Mouse (Mus musculus) embryonic facial prominence, embryonic 13.5 days (tissue): Measurements from ENCODE around the gene Olfr199. TPM values are rescaled to one million over a fixed set of nuclear protein-coding genes. Genes with fewer than 3 reads are reported as not detected.
"Not testable (repeated sequence)": the region's sequence is repeated elsewhere in the genome, so short reads cannot be mapped to it uniquely, and the experiment has no call there.

Experiments
- ATAC-seq: fragments of 200-750 bp; cut with Nextera tagmentation; 2 replicates; pipeline ENCODE4 v1.8.0; 2017; ENCODE audit warnings: low read depth; ENCODE audit not compliant: insufficient number of reproducible peaks, insufficient read depth, low FRiP score, low TSS enrichment
- H3K27ac ChIP-seq: fragments of 300-500 bp; sonication (generic); 2 replicates; pipeline ENCODE4 v1.5.1; 2015; ENCODE audit warnings: moderate library complexity, mild to moderate bottlenecking, inconsistent platforms
- H3K27me3 ChIP-seq: fragments of 300-500 bp; sonication (generic); 2 replicates; pipeline ENCODE4 v1.6.1; 2015; ENCODE audit warnings: mild to moderate bottlenecking, inconsistent platforms
- H3K36me3 ChIP-seq: fragments of 300-500 bp; sonication (generic); 2 replicates; pipeline ENCODE4 v1.6.1; 2015; ENCODE audit warnings: mild to moderate bottlenecking, inconsistent platforms
- H3K4me1 ChIP-seq: fragments of 300-500 bp; sonication (generic); 2 replicates; pipeline ENCODE4 v1.6.1; 2015; ENCODE audit warnings: inconsistent platforms
- H3K4me2 ChIP-seq: fragments of 300-500 bp; sonication (generic); 2 replicates; pipeline ENCODE4 v1.6.1; 2015; ENCODE audit warnings: moderate library complexity, mild to moderate bottlenecking, inconsistent platforms
- H3K4me3 ChIP-seq: fragments of 300-500 bp; sonication (generic); 2 replicates; pipeline ENCODE4 v1.5.1; 2015; ENCODE audit warnings: mild to moderate bottlenecking, inconsistent platforms
- H3K9ac ChIP-seq: fragments of 300-500 bp; sonication (generic); 2 replicates; pipeline ENCODE4 v1.6.1; 2015; ENCODE audit warnings: mild to moderate bottlenecking, inconsistent platforms
- H3K9me3 ChIP-seq: fragments of 300-500 bp; sonication (generic); 2 replicates; pipeline ENCODE4 v1.6.1; 2016; ENCODE audit warnings: inconsistent platforms
- WGBS: fragments of 180-500 bp; shearing (Covaris S2); methylation state at CpG from one replicate; pipeline ENCODE4 v1.1.7; 2015; ENCODE audit warnings: mixed read lengths; 5-methylcytosine and 5-hydroxymethylcytosine counted together
- polyA plus RNA-seq: library from polyadenylated mRNA; unstranded; fragments of >200 nt; fragmentation: Nextera tagmentation; extraction: Ambion mirVana; gene quantifications from 2 replicates; pipeline ENCODE4 v1.2.1, GENCODE M21; 2015

Gene Olfr199
- not detected in 2 replicates for polyA plus RNA-seq

DNA sequence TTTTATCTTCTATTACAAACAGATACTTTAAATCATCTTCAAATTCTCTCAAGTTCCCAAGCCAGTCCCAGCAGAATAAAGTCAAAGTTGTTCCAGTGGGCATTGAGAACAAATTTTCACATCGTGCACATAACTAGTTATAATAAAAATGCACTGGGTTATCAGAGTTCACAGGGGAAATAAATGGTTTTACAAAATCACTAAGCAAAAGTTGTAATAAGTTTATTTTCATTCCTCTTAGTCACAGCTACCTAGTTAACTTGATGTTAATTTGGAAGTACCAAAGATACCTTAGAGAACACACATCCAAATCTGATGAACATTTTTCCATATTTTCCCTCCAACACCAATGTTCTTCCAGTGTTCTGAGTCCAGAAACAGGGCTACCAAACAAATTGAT is at the start of gene Olfr199:
Olfr199 (minus strand) TSS at position 101 of the 400 bp plus-strand sequence.
- H3K4me1 ChIP-seq, H3K27ac ChIP-seq, H3K9ac ChIP-seq, H3K9me3 ChIP-seq, H3K4me3 ChIP-seq, H3K36me3 ChIP-seq, H3K27me3 ChIP-seq, ATAC-seq, H3K4me2 ChIP-seq: not testable (repeated sequence)
- 76% methylated on average over 1 of the region's 1 CpGs for WGBS

DNA sequence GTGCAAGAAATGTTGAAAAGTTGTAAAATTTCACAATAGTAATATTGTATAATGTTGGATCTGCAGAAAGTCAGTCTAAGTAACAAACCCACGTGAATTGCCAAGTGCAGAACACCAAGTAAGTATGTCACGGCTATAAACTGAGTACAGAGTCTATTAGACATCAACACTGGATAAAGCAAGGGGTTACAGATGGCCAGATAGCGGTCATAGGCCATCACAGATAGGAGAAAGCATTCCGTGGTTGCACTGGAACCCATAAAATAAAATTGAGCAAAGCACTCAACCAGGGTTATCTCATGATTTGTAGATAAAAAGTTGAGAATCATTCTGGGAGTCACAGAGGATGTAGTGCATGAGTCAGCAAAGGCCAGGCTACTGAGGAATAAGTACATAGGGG is 49.5 kb upstream of the Olfr199 start:
- not testable (repeated sequence) for H3K4me3 ChIP-seq, H3K4me1 ChIP-seq, H3K36me3 ChIP-seq, H3K27me3 ChIP-seq, H3K9ac ChIP-seq, ATAC-seq, H3K27ac ChIP-seq, H3K9me3 ChIP-seq, H3K4me2 ChIP-seq
- 73% methylated on average over 4 of the region's 4 CpGs for WGBS

DNA sequence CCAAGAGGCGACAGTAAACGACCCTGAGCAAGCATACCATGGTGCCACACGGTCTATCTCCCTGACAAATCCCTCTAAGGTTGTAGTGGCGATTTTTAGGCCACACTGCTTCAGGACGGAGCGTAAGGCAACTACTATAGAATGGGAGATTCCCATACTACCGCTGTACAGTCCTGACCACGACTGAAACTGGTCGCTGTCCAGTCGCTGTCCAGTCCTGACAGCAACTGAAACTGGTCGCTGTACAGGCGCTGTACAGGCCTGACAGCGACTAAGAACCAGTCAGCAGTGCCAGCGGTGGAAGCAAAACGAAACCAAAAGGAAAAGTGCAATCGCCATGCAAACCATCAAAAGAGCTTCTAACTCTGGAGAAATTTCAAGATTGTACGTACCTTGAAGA is 30.1 kb upstream of the Olfr199 start:
- no peak overlapping the region for H3K4me3 ChIP-seq
- no peak overlapping the region for H3K4me2 ChIP-seq
- H3K27ac ChIP-seq, result no peak overlapping the region
- no peak overlapping the region for H3K9ac ChIP-seq
- no peak for ATAC-seq
- WGBS, result 86% methylated on average over 17 of the region's 17 CpGs
- no peaks in the 10 kb centered on the region for H3K4me1 ChIP-seq
- no peaks in the 10 kb centered on the region for H3K36me3 ChIP-seq
- no peaks in the 10 kb centered on the region for H3K27me3 ChIP-seq
- H3K9me3 ChIP-seq, result peaks cover 6% of the 10 kb centered on the region; the same call in 1 of the 2 replicates

DNA sequence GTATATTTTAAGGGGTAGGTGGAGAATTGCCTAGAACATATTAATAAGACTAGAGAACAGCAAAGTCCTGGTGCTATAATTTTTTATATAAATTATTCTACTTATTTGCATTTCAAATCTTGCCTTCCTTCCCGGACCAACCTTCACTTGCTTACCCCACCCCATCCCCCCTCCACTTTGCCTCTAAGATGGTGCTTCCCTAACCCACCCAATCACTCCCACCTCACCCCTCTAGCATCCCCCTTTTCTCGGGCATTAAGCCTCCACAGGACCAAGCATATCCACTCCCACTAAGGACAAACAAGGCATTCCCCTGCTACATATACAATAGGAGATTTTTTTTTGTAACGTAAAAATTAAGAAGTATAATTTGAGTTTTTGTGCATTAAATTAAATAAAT is 1.7 kb downstream of the Olfr199 start:
- H3K36me3 ChIP-seq, H3K9me3 ChIP-seq, H3K4me1 ChIP-seq, H3K9ac ChIP-seq, ATAC-seq, H3K27ac ChIP-seq, H3K4me2 ChIP-seq, H3K27me3 ChIP-seq, H3K4me3 ChIP-seq: not testable (repeated sequence)
- WGBS, result 85% methylated on average over 3 of the region's 3 CpGs

DNA sequence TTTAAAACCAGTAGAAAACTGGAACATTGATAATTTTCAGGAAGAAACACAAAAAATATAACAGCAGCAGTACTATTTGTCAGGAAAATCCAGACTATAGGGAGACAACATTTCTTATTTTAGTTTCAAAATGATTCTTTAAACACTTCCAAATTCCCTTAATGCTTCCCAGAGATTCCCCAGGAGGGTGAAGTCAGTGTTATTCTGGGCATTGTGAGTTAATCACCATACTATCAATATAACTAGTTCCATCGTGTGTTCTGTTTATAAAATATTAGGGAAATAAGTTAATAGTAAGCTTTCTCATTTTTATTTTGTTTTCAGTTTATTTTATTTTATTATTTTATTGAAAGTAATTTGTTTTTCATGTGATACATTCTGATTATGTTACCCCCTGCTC is 16.1 kb downstream of the Olfr199 start, which contains the start of gene Olfr198:
Olfr198 (minus strand) TSS at position 101 of the 400 bp plus-strand sequence.
- not testable (repeated sequence) for H3K27ac ChIP-seq, H3K9me3 ChIP-seq, H3K9ac ChIP-seq, H3K36me3 ChIP-seq, H3K4me1 ChIP-seq, ATAC-seq, H3K4me2 ChIP-seq, H3K4me3 ChIP-seq, H3K27me3 ChIP-seq
- WGBS, result 68% methylated on average over 1 of the region's 1 CpGs

DNA sequence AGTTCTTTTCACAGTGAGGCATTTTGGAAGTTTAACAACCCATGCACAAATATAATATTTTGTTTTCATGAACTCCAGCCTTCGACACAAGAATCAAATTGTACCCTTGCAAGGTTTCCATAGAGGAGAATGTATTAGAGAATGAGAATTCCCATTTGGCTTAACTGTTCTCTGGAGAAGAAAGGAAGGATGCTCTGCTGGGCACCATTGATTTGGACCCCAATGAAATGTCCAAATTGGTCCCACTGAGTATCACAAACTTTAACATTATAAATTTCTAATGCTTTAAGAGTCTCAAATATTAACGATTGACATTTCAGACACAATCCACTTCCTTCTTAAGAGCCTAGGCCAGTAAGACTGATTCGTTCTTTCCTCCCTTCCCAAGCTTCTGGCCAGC is 49.2 kb downstream of the Olfr199 start, which contains the start of gene Olfr196:
Olfr196 (minus strand) TSS at position 101 of the 400 bp plus-strand sequence.
- Histone ChIP-seq H3K27ac (no peak within 1 kb of the TSS), H3K9ac (no peak within 1 kb of the TSS), H3K4me1 (no peaks in the 10 kb centered on the region), H3K27me3 (no peaks in the 10 kb centered on the region), H3K4me2 (no peak within 1 kb of the TSS), H3K36me3 (no peaks in the 10 kb centered on the region), H3K4me3 (no peak within 1 kb of the TSS), H3K9me3 (no peaks in the 10 kb centered on the region)
- ATAC-seq, result no peak
- WGBS, result 67% methylated on average over 3 of the region's 3 CpGs

Other genes with a start within 250 kb of the Olfr199 start
- gene Olfr183, start 224.4 kb downstream of the Olfr199 start, polyA plus RNA-seq, result not detected in 2 replicates
- not detected in 2 replicates for gene Olfr186, start 189.5 kb downstream of the Olfr199 start, polyA plus RNA-seq
- gene Olfr187, start 180.0 kb downstream of the Olfr199 start, polyA plus RNA-seq, result not detected in 2 replicates
- not detected in 2 replicates for gene Olfr190, start 141.8 kb downstream of the Olfr199 start, polyA plus RNA-seq
- not detected in 2 replicates for gene Olfr191, start 129.9 kb downstream of the Olfr199 start, polyA plus RNA-seq
- gene Olfr193, start 107.9 kb downstream of the Olfr199 start, polyA plus RNA-seq, result not detected in 2 replicates
- not detected in 2 replicates for gene Olfr194, start 98.7 kb downstream of the Olfr199 start, polyA plus RNA-seq
- gene Olfr195, start 72.7 kb downstream of the Olfr199 start, polyA plus RNA-seq, result not detected in 2 replicates
- not detected in 2 replicates for gene Olfr196, start 49.3 kb downstream of the Olfr199 start, polyA plus RNA-seq
- gene Olfr198, start 16.2 kb downstream of the Olfr199 start, polyA plus RNA-seq, result not detected in 2 replicates
- gene Olfr201, start 52.9 kb upstream of the Olfr199 start, polyA plus RNA-seq, result not detected in 2 replicates
- 0.39 TPM in 1 of 2 replicates, not detected in the other for gene Olfr202, start 67.0 kb upstream of the Olfr199 start, polyA plus RNA-seq
- gene Olfr203, start 79.1 kb upstream of the Olfr199 start, polyA plus RNA-seq, result not detected in 2 replicates
- gene Olfr204, start 98.5 kb upstream of the Olfr199 start, polyA plus RNA-seq, result not detected in 2 replicates
- gene Olfr205, start 111.4 kb upstream of the Olfr199 start, polyA plus RNA-seq, result not detected in 2 replicates
- gene Olfr206, start 129.5 kb upstream of the Olfr199 start, polyA plus RNA-seq, result not detected in 2 replicates
- gene Olfr209, start 144.2 kb upstream of the Olfr199 start, polyA plus RNA-seq, result not detected in 2 replicates
- 0.04 and 0.14 TPM in 2 replicates for gene Gabrr3, start 187.6 kb upstream of the Olfr199 start, polyA plus RNA-seq